Mouse (Mus musculus) liver, embryonic 11.5 days (tissue): ENCODE data around the gene Olfr354. TPM values are rescaled to one million over a fixed set of nuclear protein-coding genes. Genes with fewer than 3 reads are reported as not detected.

Experiments used
- ATAC-seq: fragments of 200-750 bp; cut with Nextera tagmentation; replicated peaks from 2 replicates; pipeline ENCODE4 v1.8.0; 2017; ENCODE audit warnings: moderate number of reproducible peaks, mild to moderate bottlenecking, moderate TSS enrichment, moderate library complexity; ENCODE audit not compliant: low FRiP score
- DNase-seq: peaks from one replicate; pipeline ENCODE4 v3.0.0-alpha.2; 2017; ENCODE audit warnings: low spot score
- H3K27ac ChIP-seq: fragments of 300-500 bp; sonication (generic); 2 replicates; pipeline ENCODE4 v1.5.1; 2014; ENCODE audit warnings: mild to moderate bottlenecking, low read depth, low read length, control low read depth
- H3K27me3 ChIP-seq: fragments of 300-500 bp; sonication (generic); replicated peaks from 2 replicates; pipeline ENCODE4 v1.6.1; 2014; ENCODE audit warnings: low read length, mixed read lengths; ENCODE audit not compliant: control insufficient read depth, insufficient read depth
- H3K36me3 ChIP-seq: fragments of 300-500 bp; sonication (generic); 2 replicates; pipeline ENCODE4 v1.6.1; 2014; ENCODE audit warnings: mild to moderate bottlenecking, low read length, moderate library complexity, mixed read lengths; ENCODE audit not compliant: control insufficient read depth, insufficient read depth
- H3K4me1 ChIP-seq: fragments of 300-500 bp; sonication (generic); replicated peaks from 2 replicates; pipeline ENCODE4 v1.6.1; 2014; ENCODE audit warnings: low read length, mixed read lengths; ENCODE audit not compliant: control insufficient read depth, insufficient read depth
- H3K4me2 ChIP-seq: fragments of 300-500 bp; sonication (generic); 2 replicates; pipeline ENCODE4 v1.6.1; 2014; ENCODE audit warnings: mild to moderate bottlenecking, control low read depth, moderate library complexity
- H3K4me3 ChIP-seq: fragments of 300-500 bp; sonication (generic); 2 replicates; pipeline ENCODE4 v1.5.1; 2014; ENCODE audit warnings: low read depth, low read length, control low read depth
- H3K9ac ChIP-seq: fragments of 300-500 bp; sonication (generic); 2 replicates; pipeline ENCODE4 v1.6.1; 2014; ENCODE audit warnings: low read depth, low read length, control low read depth
- H3K9me3 ChIP-seq: fragments of 300-500 bp; sonication (generic); 2 replicates; pipeline ENCODE4 v1.6.1; 2016; ENCODE audit warnings: low read length, inconsistent platforms, mixed read lengths; ENCODE audit not compliant: control insufficient read depth
- WGBS: fragments of 180-500 bp; shearing (Covaris S2); extraction: QIAGEN DNeasy Blood & Tissue Kit; methylation state at CpG from one replicate; pipeline ENCODE4 v1.1.7; 2014; 5-methylcytosine and 5-hydroxymethylcytosine counted together
- polyA plus RNA-seq: library from polyadenylated mRNA; unstranded; fragments of >200 nt; fragmentation: Nextera tagmentation; extraction: Ambion mirVana; gene quantifications from 2 replicates; pipeline ENCODE4 v1.2.1, GENCODE M21; 2014

Gene Olfr354
- polyA plus RNA-seq: not detected in 2 replicates

DNA sequence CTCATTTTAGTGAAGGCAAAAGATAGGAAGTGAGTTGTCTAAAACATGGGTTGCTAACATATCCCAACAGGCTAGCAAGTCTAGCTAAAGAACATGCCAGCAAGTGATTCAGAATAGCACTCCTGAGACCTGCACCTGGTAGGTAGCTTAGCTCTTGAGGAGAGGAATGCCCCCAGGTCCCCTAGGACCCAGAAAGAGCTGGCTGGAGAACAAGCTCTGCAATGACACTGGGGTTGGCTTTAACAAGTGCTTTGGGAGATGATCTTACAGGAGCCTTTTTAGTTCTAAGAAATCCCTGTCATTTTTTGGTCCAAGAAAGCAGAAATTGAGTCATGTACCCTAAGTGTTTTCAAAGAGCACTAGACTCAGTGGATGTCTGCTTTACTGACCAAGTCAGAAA is at the start of gene Olfr354:
Olfr354 (plus strand) TSS at position 301 of the 400 bp plus-strand sequence.
- Histone ChIP-seq H3K4me1 (no peaks in the 10 kb centered on the region), H3K9me3 (no peaks in the 10 kb centered on the region), H3K36me3 (no peaks in the 10 kb centered on the region), H3K27me3 (no peaks in the 10 kb centered on the region), H3K27ac (no peak within 1 kb of the TSS), H3K4me2 (no peak within 1 kb of the TSS), H3K9ac (no peak within 1 kb of the TSS), H3K4me3 (no peak within 1 kb of the TSS)
- no peak for ATAC-seq
- DNase-seq: no peak

GRCm38 (mm10) chr2:36862560-36862959 is 42.9 kb upstream of the Olfr354 start, which contains the start of gene Olfr351:
Olfr351 (minus strand) TSS chr2:36862660.
- Histone ChIP-seq H3K4me2 (no peak within 1 kb of the TSS), H3K4me1 (no peaks in the 10 kb centered on the region), H3K27me3 (no peaks in the 10 kb centered on the region), H3K36me3 (no peaks in the 10 kb centered on the region), H3K9me3 (0 out of 2 replicates have a peak, but pooled peaks cover 6% of the 10 kb centered on the region), H3K4me3 (no peak within 1 kb of the TSS), H3K27ac (no peak within 1 kb of the TSS), H3K9ac (no peak within 1 kb of the TSS)
- DNase-seq (no peak), ATAC-seq (no peak)
- WGBS: 65% methylated on average over 1 of the region's 1 CpGs

DNA sequence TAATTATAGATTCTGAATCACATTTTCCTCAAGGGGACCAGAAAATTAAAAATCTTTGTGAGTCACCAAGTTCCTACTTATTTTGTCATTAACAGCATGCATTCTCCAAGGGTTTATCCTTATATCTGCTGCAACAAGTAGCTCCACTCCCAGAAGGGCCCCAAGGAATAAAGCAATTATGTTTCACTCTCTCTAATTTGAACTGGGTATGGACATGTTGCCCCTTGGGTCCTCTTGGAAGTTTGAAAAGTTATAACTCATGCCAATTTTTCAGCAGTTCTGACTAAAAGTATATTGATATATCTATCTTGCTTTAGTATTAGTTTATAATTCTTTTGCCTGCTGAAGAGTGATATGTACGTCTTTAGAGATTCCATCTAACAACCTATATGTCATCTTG is 37.3 kb upstream of the Olfr354 start, which contains the start of gene Olfr352:
Olfr352 (plus strand) TSS at position 301 of the 400 bp plus-strand sequence.
- Histone ChIP-seq H3K9ac (no peak within 1 kb of the TSS), H3K4me2 (no peak within 1 kb of the TSS), H3K4me3 (no peak within 1 kb of the TSS), H3K36me3 (no peaks in the 10 kb centered on the region), H3K4me1 (no peaks in the 10 kb centered on the region), H3K27me3 (no peaks in the 10 kb centered on the region), H3K9me3 (0 out of 2 replicates have a peak, but pooled peaks cover 9% of the 10 kb centered on the region), H3K27ac (no peak within 1 kb of the TSS)
- DNase-seq: no peak
- ATAC-seq: no peak
- WGBS: 74% methylated on average over 1 of the region's 1 CpGs

GRCm38 (mm10) chr2:36892836-36893235 is 12.6 kb upstream of the Olfr354 start, which contains the start of gene Olfr353:
Olfr353 (minus strand) TSS chr2:36892936.
- H3K4me2 ChIP-seq: no peak within 1 kb of the TSS
- H3K9ac ChIP-seq: no peak within 1 kb of the TSS
- H3K4me1 ChIP-seq: no peaks in the 10 kb centered on the region
- H3K4me3 ChIP-seq: no peak within 1 kb of the TSS
- H3K9me3 ChIP-seq: peaks cover 3% of the 10 kb centered on the region; the same call in 1 of the 2 replicates
- no peaks in the 10 kb centered on the region for H3K36me3 ChIP-seq
- DNase-seq: no peak
- H3K27me3 ChIP-seq: no peaks in the 10 kb centered on the region
- ATAC-seq: no peak
- H3K27ac ChIP-seq: no peak within 1 kb of the TSS

DNA sequence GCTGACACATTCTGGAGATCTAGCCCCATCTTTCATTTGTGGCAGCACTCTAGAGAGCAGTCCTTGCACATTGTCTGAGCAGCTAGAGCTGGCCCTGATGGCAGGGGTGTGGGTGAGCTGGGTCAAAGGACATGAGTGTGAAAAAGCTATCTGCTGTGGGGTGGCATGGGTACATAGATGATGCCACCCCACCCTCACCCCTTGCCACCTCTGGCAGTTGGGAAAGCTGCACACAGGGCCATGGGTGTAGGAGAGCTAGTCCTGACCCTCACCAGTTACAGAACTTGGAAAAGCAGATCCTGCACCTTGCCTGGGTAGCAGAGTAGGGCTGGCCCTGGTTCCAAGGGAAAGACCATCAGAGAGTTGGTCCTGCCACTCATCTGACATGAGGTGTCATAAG is 8.4 kb upstream of the Olfr354 start:
- no peaks in the 10 kb centered on the region for H3K27me3 ChIP-seq
- H3K9ac ChIP-seq: no peak overlapping the region

GRCm38 (mm10) chr2:36928797-36929196 is 23.3 kb downstream of the Olfr354 start, which contains the start of gene Olfr355:
Olfr355 (minus strand) TSS chr2:36928897.
- Histone ChIP-seq H3K9ac (no peak within 1 kb of the TSS), H3K9me3 (no peaks in the 10 kb centered on the region), H3K36me3 (no peaks in the 10 kb centered on the region), H3K4me3 (no peak within 1 kb of the TSS), H3K4me1 (no peaks in the 10 kb centered on the region), H3K27me3 (no peaks in the 10 kb centered on the region), H3K4me2 (no peak within 1 kb of the TSS), H3K27ac (no peak within 1 kb of the TSS)
- ATAC-seq (no peak), DNase-seq (no peak)

More for the DNA sequence above, 8.4 kb upstream of the Olfr354 start:
- H3K36me3 ChIP-seq: no peaks in the 10 kb centered on the region
- H3K9me3 ChIP-seq: peaks cover 3% of the 10 kb centered on the region; the same call in 1 of the 2 replicates
- no peak overlapping the region for H3K27ac ChIP-seq
- DNase-seq (no peak), ATAC-seq (no peak)
- no peak overlapping the region for H3K4me2 ChIP-seq
- no peaks in the 10 kb centered on the region for H3K4me1 ChIP-seq
- no peak overlapping the region for H3K4me3 ChIP-seq

DNA sequence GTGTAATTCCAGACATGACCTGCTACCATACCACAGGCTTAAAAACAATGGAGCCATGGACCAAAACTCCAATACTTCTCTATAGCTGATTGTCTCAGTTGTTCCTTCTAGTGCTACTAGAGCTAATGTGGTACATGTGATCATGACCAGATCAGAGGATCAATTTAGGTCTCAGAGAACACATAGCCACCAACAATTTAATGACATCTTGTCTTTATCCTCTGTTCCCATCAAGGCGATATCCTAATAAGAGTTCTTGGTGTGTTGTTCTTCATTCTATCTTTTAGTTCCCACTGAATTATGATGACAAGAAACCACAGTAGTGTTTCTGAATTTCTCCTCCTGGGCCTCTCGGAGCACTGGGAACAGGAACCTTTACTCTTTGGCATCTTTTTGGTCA is 31.3 kb downstream of the Olfr354 start, which contains the start of gene Olfr356:
Olfr356 (plus strand) TSS at position 301 of the 400 bp plus-strand sequence.
- 79% methylated on average over 2 of the region's 2 CpGs for WGBS
- Histone ChIP-seq H3K4me2 (no peak within 1 kb of the TSS), H3K36me3 (no peaks in the 10 kb centered on the region), H3K4me1 (no peaks in the 10 kb centered on the region), H3K9me3 (no peaks in the 10 kb centered on the region; the same call in 1 of the 2 replicates), H3K9ac (no peak within 1 kb of the TSS), H3K27me3 (no peaks in the 10 kb centered on the region), H3K27ac (no peak within 1 kb of the TSS), H3K4me3 (no peak within 1 kb of the TSS)
- no peak for ATAC-seq
- DNase-seq: no peak

Other genes with a start within 250 kb of the Olfr354 start
- gene Olfr346, start 219.9 kb upstream of the Olfr354 start, polyA plus RNA-seq: not detected in 2 replicates
- gene Olfr347, start 173.8 kb upstream of the Olfr354 start, polyA plus RNA-seq: not detected in 2 replicates
- gene Olfr348, start 121.4 kb upstream of the Olfr354 start, polyA plus RNA-seq: not detected in 2 replicates
- gene Olfr50, start 115.1 kb upstream of the Olfr354 start, polyA plus RNA-seq: not detected in 2 replicates
- not detected in 2 replicates for gene Olfr3, start 88.6 kb upstream of the Olfr354 start, polyA plus RNA-seq
- gene Olfr350, start 59.4 kb upstream of the Olfr354 start, polyA plus RNA-seq: not detected in 2 replicates
- gene Olfr351, start 43.0 kb upstream of the Olfr354 start, polyA plus RNA-seq: not detected in 2 replicates
- not detected in 2 replicates for gene Olfr352, start 37.2 kb upstream of the Olfr354 start, polyA plus RNA-seq
- gene Olfr353, start 12.7 kb upstream of the Olfr354 start, polyA plus RNA-seq: not detected in 2 replicates
- not detected in 2 replicates for gene Olfr355, start 23.2 kb downstream of the Olfr354 start, polyA plus RNA-seq
- not detected in 2 replicates for gene Olfr356, start 31.4 kb downstream of the Olfr354 start, polyA plus RNA-seq
- gene Olfr357, start 88.1 kb downstream of the Olfr354 start, polyA plus RNA-seq: not detected in 2 replicates
- not detected in 2 replicates for gene Olfr358, start 103.7 kb downstream of the Olfr354 start, polyA plus RNA-seq
- gene Olfr360, start 160.1 kb downstream of the Olfr354 start, polyA plus RNA-seq: not detected in 2 replicates
- gene Olfr361, start 183.6 kb downstream of the Olfr354 start, polyA plus RNA-seq: not detected in 2 replicates
- gene Olfr362, start 212.2 kb downstream of the Olfr354 start, polyA plus RNA-seq: not detected in 2 replicates
- not detected in 2 replicates for gene Olfr364-ps1, start 233.6 kb downstream of the Olfr354 start, polyA plus RNA-seq